Mouse (Mus musculus) stomach, embryonic 15.5 days (tissue): Measurements from ENCODE around the gene Egfl6. TPM values are rescaled to one million over a fixed set of nuclear protein-coding genes. Genes with fewer than 3 reads are reported as not detected.

Source experiments
- polyA plus RNA-seq: library from polyadenylated mRNA; unstranded; fragments of >200 nt; fragmentation: Nextera tagmentation; extraction: Ambion mirVana; gene quantifications from 2 replicates; pipeline ENCODE4 v1.2.1, GENCODE M21; 2015

The Egfl6 gene
- polyA plus RNA-seq, 1 experiment from 2014 or later = 14.9 TPM

Other genes with a start within 250 kb of the Egfl6 start
- gene Trappc2, start 145.1 kb downstream of the Egfl6 start, polyA plus RNA-seq = 26.2 and 27.9 TPM in 2 replicates
- 5.7 and 6.0 TPM in 2 replicates for gene Ofd1, start 145.0 kb downstream of the Egfl6 start, polyA plus RNA-seq
- 56.5 and 57.3 TPM in 2 replicates for gene Rab9, start 105.9 kb downstream of the Egfl6 start, polyA plus RNA-seq
- gene Tceanc, start 67.2 kb downstream of the Egfl6 start, polyA plus RNA-seq = 4.8 and 5.9 TPM in 2 replicates